Mouse (Mus musculus) MEL-GATA-1-ER (cell line): ENCODE results near the gene Ren1.

ENCODE experiments used
- DNase-seq: peaks from one replicate; pipeline ENCODE4 v3.0.0-alpha.2; 2012; ENCODE audit warnings: low read depth; ENCODE audit errors: extremely low read depth

Ren1 gene

DNA sequence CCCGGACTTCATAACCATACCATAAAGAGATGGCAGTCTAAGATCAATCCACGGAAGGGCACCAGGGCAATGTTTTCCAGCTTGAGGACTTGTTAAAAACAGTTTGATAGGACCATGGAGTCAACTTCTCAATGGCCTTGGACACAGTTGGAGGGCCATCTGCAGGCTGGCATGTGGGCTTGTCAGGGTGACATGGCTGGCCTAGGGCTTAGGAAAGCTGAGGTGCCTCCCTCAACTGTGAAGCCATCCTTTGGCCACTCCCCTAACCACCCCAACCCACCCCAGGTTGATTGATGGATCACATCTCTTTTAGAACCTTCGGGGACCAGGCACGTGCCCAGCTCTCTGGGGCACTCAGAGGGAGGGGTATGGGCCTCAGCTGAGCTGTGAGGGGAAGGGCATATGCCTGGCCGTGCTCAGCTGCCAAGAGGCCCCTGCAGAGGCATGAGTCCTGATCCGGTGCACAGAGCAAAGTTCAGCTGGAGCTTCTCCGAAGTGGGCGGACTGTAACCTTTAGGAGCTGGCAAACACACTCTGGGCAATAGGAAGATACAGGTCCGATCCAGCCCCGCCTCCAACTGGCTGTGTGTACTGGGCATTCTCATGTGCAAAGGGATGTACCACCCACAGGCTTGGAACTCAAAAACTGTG, 25.5 kb downstream of the Ren1 start:
- no peak for DNase-seq

DNA sequence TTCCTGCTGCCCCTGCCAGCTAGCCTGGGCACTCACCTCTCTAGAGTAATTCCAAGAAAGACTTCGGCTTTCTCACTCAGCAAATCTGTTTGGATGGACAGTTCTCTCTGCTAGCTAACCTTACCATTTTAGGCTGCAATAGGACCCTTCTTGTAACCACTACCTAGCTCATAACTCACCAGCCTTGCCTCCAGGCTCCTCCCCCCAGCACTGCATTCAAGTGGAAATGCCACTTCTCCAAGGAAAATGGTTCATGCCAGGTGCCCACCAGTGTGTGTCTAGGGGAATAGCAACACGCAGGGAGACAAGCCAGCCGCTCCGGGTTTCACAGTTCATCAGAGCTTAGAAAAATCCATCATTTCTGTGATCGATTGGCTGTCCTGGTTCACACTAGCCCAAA, 27.2 kb downstream of the Ren1 start:
- DNase-seq = no peak

DNA sequence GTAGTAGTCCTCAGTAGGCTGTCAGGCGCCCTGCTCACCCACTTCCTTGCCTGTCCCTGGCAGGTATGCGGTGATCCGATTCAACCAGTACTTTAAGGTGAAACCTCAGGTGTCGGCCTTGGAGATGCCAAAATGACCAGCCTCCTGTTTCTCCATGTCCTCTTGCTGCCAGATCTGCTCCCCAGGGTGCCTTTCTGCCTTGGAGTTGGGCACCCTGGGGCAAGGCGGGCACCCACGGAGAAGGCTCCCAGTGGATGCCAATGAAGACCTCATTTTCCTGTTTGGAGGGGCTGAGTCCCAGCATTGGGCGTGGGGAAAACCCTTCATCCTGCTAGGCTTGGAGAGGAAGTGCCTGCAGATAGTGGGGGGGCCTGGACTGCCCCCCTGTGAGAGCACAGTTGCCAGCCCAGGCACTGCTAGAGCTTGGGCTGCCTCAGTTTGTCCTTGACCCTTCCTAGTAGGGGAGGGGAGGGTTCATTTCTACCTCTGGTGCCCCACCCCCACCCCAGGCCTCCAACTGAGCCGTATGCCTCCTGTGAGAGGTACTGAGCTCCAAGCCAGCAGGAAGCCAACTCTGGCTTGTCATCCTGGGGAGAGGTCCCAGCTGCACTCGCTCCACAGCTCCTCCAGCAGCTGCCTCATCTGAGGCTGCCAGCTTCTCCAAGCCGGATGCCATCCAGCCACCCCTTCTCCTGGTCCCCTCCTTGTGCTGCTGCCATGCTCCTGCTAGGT, 29.1 kb downstream of the Ren1 start:
- DNase-seq = no peak

DNA sequence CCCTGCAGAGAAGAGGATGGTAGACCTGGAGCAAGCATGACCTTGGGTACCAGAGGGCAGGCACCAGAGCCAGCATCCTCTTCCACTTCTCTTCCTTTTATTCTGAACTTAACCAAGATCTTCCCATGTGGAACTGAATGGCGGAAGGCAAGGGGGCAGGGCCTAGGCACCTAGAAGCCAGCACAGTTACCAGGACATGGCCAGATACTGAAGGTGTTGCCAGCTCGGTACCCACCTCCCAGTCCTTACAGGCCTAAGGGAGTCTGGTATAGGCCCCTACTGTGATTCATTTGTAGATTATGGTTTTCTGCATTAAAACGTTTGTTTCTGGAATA, 29.6 kb downstream of the Ren1 start:
- DNase-seq = no peak

DNA sequence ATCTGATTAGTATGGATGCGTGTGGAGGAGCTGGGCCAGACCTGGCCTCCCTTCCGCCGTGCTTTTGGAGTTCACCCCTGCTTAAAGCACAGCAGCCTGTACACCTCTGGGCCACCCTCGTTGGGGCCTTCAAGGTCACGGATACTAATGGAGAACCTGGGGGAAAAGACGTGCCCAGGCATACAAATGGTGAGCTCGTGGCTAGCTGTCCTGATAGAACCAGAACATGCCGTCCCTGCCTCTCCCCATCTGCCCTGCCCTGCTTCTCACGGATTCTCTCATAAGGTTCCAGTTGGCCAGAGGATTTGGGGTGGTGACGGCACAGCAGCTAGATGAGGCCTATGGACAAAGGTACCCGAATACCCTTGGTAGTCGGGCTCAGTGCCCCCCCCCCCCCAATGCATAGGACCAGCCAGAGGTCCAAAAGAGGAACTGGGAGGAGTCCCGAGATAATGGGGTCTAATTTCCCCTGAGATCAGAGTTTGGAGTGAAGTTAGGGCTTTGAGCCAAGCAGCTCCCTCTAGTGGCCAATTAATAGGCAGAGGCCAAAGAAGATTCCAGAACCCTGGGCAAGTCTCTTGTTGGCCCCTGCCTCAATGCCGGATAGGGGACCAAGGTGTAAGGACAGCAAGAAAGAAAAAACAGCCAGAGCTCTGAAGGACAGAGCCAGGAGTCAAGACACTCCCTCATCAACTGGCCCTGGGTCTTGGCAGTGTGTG, 30.2 kb downstream of the Ren1 start:
- DNase-seq = peak; percentile 73

DNA sequence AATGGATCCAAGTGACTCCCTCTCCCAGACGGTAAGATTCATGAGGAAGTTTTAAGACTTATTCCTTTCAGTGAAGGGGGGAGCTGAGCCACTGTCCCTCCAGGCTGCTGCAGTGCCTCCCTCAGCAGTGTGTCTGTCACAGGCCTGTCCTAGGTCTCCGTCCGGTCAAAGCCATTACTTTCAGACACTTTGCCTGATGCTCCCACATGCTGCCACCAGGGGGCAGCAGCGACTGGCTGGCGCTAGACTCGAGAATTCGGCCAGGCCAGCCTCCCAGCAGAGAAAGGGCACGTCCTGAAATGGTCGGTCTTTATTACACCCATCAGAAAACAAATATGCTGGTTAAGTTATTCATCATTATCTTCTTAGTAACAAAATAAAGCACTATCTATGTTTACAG, 31.7 kb downstream of the Ren1 start:
- no peak for DNase-seq

DNA sequence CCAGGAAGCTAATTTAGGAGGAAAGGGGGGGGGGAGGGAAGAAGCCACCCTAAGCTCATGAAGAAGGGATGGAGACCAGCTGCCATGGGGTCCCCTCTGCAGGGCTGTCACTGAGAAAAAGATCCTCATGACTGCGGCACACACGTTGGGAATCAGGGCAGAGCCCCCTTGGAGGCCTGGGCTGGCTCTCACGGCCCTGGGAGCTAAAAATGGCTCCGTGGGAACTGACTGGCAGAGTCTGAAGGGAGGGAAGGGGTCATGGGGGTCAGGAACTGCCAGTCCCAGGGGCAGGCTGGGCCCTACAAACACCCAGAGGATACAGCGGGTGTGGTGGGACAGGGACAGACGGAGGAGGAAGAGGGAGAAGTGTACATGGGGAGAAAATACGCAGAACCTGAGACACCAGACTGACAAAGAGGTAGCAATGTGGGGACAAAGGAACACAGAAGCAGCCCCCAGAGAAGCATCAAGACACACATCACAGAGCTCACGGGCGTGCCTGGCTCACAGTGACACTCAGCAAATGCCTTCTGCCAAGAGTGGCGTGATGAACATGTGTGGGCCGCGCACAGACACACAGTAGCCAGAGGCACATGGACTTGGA, 32.3 kb downstream of the Ren1 start:
- DNase-seq = no peak

DNA sequence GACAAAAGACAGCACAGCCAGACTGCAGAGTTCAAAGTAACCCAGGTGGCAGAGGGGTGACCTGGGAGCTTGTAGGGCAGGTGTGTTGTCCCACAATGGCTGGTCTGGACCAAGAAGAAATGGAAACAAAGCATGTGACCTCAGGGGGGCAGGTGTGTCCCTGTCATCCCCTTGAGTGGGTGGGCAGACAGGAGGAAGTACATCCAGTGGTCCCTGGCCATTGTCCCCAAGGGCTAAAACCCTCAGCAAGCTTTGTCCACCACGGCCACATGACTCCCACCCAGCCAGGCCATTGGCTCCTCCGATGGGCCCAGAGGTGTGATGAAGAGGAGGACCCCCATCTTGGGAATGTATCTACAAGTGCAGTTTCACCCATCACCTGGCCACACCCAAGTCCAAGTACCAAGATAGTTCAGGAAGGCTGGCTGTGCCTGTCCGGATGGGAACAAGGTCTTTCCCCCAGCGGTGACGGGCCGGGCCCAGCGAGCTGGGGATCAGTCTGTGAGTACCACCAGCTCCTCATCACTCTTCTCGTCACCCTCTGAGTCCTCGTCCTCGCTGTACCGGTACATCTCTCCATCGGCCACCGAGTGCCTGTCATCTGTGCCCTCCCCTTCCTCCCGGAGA, 33.0 kb downstream of the Ren1 start:
- DNase-seq = no peak

DNA sequence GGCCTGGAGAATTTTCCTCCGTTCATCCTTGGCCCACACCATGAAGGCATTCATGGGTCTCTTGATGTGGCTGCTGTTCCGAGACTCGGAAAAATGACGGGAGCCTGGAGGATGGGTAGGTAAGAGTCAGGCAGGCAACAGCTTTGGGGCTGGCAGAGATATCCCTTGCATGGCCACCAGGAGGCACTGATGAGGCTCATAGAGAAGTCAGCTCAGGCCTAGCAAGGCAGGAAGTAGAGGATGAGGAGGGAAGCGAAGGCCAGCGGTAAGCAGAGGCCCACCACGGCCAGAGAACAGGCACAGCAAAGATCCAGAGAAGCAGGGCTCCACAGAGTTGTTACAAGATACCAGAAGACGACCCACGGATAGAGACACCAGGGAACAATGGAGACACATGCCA, 35.2 kb downstream of the Ren1 start:
- peak; percentile 77 for DNase-seq

DNA sequence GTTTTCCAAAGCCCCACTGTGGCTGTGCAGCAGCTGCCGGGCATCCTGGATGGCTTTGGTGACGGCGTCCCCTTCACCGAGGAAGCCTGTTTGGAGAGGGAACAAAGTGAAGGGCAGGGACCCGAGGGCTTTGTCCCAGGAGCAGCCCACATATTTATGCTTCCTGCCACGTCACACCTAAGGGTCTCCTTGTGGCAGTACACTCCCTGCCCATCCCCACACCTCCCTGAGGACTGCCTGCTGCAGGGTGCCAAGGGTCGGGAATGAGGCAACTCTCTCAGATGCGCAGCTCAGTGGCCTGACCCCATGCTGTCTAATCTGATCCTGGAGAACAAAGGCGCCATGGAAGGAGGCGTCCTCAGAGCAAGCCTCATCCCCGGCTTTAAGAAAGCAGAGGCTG, 35.9 kb downstream of the Ren1 start:
- DNase-seq = no peak

DNA sequence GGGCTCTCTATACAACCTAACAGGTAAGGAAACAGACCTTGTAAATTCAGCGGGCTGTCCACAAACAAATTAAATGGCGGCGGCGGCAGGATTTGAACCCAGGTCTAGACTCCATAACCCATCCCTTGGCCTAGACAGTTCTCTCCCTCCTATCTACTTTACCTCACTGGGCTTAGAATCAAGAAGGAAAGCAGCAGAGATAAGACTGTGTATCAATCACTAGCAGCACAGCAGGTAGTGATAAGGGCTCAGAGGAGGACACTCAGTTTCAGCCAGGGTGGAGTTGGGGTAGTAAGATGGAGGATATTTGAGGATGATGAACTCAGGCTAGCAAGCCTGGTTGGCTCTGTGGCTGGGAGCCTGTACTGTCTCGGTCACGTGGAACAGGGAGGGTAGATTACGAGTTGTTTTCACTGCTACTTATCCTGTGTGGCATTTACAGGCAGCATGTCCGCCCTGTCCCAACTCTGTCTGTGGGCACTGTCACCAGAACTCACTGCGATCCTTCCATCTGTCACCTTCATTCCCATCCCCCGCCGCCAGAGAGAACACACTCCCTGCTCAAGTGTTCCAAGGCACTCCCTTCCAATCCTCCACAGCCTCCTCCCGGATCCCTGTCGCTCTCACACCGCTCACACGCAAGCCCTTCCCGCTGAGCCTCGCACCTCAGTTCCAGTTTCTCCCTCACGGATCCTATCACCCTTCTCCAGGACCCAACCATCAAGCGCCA, 37.4 kb downstream of the Ren1 start:
- DNase-seq = no peak

DNA sequence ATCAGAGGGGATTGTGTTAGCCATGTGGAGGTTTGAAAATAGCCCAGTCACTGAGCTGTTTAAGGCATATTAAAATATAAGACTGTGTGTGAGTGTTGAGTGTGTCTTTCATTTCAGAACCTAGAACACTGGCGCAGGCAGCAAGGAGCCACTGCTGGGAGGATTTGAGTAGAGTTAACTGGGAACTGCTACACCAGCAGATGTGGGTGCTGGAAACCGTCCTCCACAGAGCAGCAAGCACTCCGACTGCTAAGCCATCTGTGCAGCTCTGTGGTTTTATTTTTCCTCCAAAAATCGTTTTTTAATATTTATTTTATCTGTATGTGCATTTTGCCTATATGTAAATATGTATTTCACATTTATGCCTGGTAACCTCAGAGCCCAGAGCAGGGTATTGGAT, 44.4 kb downstream of the Ren1 start:
- no peak for DNase-seq

DNA sequence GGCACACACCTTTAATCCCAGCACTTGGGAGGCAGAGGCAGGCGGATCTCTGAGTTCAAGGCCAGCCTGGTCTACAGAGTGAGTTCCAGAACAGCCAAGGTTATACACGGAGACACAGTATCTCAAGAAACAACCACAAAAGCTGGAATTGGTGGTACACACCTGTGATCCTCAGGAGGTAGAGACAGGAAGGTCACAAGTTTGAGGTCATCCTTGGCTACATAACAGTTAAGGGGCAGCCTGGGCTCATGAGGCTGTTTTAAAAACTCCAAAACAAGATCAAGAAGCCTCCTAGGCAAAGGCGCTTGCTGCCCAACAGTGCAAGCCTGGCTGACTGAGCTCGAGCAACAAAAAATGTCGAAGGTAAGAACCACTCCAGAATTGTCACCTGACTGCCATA, 46.4 kb downstream of the Ren1 start:
- no peak for DNase-seq

DNA sequence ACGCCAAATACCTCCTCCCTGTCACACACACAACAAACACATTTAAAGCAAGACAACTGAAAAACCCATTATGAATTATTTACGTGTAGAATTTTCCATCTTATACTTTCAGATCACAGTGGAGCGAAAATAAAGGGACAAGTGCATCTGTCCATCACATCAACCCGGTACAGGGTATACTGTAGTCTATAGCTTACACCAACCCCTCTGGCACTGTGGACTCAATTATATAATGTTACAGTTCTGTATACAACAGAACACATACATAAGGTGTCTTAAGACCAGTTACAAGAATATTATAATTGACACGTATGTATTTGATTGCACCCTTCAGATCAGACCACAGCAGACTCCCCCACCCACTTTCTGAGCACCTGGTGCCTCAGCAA, 46.8 kb downstream of the Ren1 start:
- DNase-seq = no peak

DNA sequence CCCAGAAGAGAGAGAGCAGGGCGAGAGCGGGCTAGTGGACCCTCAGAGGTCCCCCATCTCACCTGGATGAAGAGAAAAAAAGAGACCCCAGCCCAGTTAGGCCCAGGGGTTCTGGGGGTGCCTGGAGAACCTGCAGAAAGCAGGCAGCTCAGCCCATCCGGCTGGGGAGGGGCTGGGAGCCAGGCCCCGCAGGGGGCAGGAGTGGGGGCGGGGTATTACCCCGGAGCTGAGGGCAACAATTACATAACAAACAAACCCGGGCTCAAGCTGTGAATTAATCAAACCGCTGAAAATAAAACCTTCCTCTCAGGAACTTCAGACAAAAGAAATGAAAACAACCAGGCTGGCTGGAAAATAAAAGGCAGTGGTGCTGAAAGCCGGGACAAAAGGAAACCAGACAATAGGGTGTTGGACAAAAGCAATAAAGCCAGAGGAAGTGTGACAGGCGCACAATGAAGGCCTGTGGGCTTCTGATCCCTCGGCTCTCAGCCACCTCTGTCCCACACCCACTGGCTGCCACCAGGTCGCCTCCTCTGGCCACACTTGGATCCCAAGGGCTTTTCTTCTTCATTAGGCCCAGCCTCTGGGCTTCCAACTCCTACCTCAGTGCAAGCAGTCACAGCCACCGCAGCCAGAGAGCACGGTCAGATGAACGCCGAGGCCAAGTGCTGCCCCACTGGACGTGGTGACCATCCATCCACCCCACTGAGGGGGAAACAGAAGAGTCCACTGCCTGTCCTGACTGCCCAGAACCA, 47.4 kb downstream of the Ren1 start:
- no peak for DNase-seq

DNA sequence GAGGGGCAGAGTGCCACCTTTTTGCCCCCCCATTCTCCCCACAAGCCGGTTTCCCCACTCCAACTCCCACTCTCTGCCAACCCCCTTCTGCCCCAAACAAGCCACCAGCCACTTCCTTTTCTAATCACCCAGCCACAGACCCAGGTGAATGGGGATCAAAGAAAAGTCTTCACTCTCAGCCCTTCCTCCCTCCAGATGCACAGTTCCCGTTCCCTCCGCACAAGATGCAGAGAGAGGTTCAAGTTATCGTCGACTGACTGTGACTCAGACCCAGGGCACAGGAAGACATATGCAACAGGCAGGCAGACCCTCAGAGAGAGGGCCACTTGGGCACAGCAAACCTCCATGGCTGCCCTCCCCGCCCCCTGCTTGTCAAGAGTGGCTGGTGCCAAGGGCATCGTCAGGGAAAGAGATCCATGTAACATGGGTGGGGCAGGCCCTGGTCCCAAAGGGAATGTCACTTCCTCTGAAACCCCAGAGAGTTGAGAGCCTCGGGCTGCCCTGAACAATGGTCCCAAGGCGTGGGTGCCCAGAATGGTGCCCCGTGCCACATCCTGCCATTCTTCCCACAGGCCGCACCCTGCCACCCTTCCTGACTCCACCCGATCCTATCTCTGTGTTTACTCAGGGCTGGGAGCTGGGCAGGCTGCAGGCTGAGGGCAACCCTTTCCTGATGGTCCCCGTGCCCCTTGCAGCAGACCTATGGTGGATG, 49.9 kb downstream of the Ren1 start:
- DNase-seq = no peak

DNA sequence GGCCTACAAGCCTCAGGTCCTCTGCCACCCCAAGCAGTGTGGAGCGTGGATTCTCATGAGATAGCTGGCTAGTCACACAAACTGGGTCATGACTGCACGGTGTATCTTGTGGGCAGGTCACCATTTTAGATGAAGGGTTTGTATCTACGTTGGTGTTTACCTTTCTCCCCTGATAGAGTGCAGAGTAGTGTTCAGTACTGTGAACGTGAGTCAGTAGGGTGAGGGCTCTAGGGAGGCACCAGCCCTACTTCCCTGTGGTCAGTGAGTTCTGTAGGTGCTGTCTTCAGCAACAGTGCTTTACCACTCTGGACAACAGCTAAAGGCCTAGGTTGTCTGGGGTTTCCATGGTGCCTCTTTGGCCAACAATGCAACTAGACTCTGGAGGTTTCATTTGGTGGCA, 53.7 kb downstream of the Ren1 start:
- DNase-seq = no peak

DNA sequence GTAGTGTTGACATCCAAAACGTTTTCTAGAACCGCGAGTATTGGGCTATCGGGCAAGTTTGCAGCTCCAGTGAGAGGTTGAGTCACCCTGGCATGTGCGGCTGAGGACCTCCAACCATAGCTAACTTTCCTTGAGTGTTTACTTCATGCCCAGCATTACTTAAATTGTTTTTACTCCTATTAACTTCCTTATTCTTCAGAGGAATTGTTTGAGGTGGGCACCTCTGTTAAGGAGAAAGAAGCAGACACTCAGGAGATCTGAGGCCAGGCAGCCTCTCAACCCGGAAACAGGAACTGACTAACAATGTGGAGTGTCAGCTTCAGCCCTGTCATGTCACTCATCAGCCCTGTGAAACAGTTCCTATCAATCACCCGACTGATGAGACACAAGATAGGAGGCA, 56.3 kb downstream of the Ren1 start:
- no peak for DNase-seq

DNA sequence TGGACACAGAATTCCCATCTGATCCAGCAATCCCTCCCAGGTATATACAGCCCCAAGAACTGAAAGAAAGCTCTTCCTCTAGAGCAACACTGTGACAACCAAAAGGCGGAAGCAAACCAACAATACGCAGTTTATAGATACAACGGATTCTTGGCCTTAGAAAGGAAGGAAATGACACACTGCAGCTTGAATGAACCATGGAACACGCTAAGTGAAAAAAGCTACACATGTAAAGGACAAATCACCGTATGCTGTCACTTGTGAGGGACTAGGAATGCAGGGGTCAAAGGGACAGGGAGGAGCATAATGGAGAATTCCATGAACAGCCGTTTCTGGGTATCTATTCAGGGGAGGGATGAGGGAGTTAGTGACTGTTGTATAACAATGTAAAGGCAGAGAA, 57.1 kb downstream of the Ren1 start:
- DNase-seq = no peak

DNA sequence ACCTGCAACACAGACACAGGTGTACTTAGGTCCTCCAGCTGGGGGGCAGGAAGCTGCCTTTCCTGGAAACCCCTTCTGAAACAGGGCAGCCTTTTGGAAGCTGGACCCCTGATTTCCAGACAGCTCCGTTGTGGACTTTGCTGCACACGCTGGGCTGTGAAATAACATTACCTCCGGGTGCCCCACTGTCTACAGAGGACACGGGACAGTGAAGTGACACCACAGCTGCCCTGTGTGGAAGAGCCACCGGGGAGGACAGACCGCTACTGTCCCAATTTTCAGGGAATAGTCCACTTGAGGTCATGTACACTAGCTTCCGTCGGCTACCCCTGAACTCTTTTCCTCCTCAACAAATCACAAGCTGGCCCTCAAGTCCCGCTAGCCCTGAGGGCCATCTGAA, 58.0 kb downstream of the Ren1 start:
- no peak for DNase-seq
